ENCODE assay signal across 8 mouse cellular contexts in genomic region chr9:21196521-21197433, GRCm38 (mm10). TPM values are rescaled to one million over a fixed set of nuclear protein-coding genes. Genes with fewer than 3 reads are reported as not detected.
A peak's percentile ranks its signal among the peaks of the same experiment; 100 is the strongest.
DNase-seq lines count a peak whose midpoint lies in the region; ATAC-seq lines count a peak whose summit lies in the region.

No protein-coding gene starts in this region.

- H3K36me3 ChIP-seq in heart, embryonic 13.5 days, result peaks cover 37% of the 10 kb centered on the region
- H3K36me3 ChIP-seq in hindbrain, embryonic 10.5 days, result no peaks in the 10 kb centered on the region
- H3K36me3 ChIP-seq in limb, embryonic 12.5 days, result no peaks in the 10 kb centered on the region
- no peaks in the 10 kb centered on the region for H3K36me3 ChIP-seq in splenic B cell, adult 2 months (ENCODE audit: control insufficient read depth, insufficient read depth, low read length, poor library complexity, severe bottlenecking)

- intact Hi-C loops in heart, postnatal 10 days (cut with DNase I), result no loop called here

- H3K4me2 ChIP-seq in heart, embryonic 13.5 days, result peak overlapping the region; percentile 61
- peak overlapping the region; percentile 54 for H3K4me2 ChIP-seq in limb, embryonic 12.5 days

- peak overlapping the region; percentile 72 for H3K9ac ChIP-seq in heart, embryonic 13.5 days
- peak overlapping the region; percentile 52; the same call in 1 of the 2 replicates for H3K9ac ChIP-seq in limb, embryonic 12.5 days (replicated peaks)

- 43% methylated on average over 19 of the region's 19 CpGs for WGBS in heart, embryonic 13.5 days
- WGBS in hindbrain, embryonic 10.5 days, result 29% methylated on average over 19 of the region's 19 CpGs
- 31% methylated on average over 19 of the region's 19 CpGs for WGBS in limb, embryonic 12.5 days

- peaks cover 6% of the 10 kb centered on the region for H3K4me1 ChIP-seq in heart, embryonic 13.5 days
- peaks cover 39% of the 10 kb centered on the region for H3K4me1 ChIP-seq in hindbrain, embryonic 10.5 days (replicated peaks)
- H3K4me1 ChIP-seq in limb, embryonic 12.5 days (replicated peaks), result peaks cover 33% of the 10 kb centered on the region

- DNase-seq in heart, postnatal 10 days, result no peak
- DNase-seq in cerebellum, adult 11-12 months, result peak; percentile 74
- no peak for DNase-seq in hindbrain, embryonic 10.5 days (ENCODE audit: low spot score)
- DNase-seq in splenic B cell, adult 2 months (ENCODE audit: low read depth, low spot score), result peak; percentile 32
- no peak for DNase-seq in urinary bladder, postnatal 14 days (ENCODE audit: low spot score)
- no peak for DNase-seq in kidney, postnatal 14 days

- no peak for ATAC-seq in heart, embryonic 13.5 days (ENCODE audit: extremely low read depth, insufficient number of reproducible peaks, low FRiP score, low TSS enrichment)
- 0 out of 2 replicates have a peak, but pooled peaks have one; percentile 24 for ATAC-seq in limb, embryonic 12.5 days (ENCODE audit: insufficient number of reproducible peaks, insufficient read depth, low FRiP score, low TSS enrichment, low read depth)

- H3K9me3 ChIP-seq in heart, embryonic 13.5 days, result no peaks in the 10 kb centered on the region
- H3K9me3 ChIP-seq in hindbrain, embryonic 10.5 days, result no peaks in the 10 kb centered on the region
- H3K9me3 ChIP-seq in limb, embryonic 12.5 days, result no peaks in the 10 kb centered on the region

- H3K27ac ChIP-seq in heart, embryonic 13.5 days (replicated peaks), result no peak overlapping the region
- peak overlapping the region; percentile 79 for H3K27ac ChIP-seq in hindbrain, embryonic 10.5 days
- H3K27ac ChIP-seq in limb, embryonic 12.5 days, result no peak overlapping the region

- peak overlapping the region; percentile 36 for H3K4me3 ChIP-seq in heart, embryonic 13.5 days
- H3K4me3 ChIP-seq in hindbrain, embryonic 10.5 days, result peak overlapping the region; percentile 45
- peak overlapping the region; percentile 33 for H3K4me3 ChIP-seq in limb, embryonic 12.5 days (replicated peaks)

- H3K27me3 ChIP-seq in heart, embryonic 13.5 days (replicated peaks), result no peaks in the 10 kb centered on the region
- H3K27me3 ChIP-seq in hindbrain, embryonic 10.5 days (ENCODE audit: insufficient read depth, poor library complexity, severe bottlenecking), result peaks cover 7% of the 10 kb centered on the region; the same call in 1 of the 2 replicates
- H3K27me3 ChIP-seq in limb, embryonic 12.5 days, result no peaks in the 10 kb centered on the region
- H3K27me3 ChIP-seq in splenic B cell, adult 2 months (ENCODE audit: control insufficient read depth, insufficient read depth, low read length, poor library complexity, severe bottlenecking), result no peaks in the 10 kb centered on the region

RNA-seq across cellular contexts. Expression of gene Pde4a, which starts 31.3 kb away (rescaled TPM):
- polyA plus RNA-seq in heart, embryonic 13.5 days (2015; fragmentation: Nextera tagmentation; extraction: Ambion mirVana), result 9.5 and 11.3 TPM in 2 replicates
- 10 to 100 TPM; 21.3 to 28.2 TPM for total RNA-seq in heart, postnatal 10 days (2021)
- 3.7 and 6.5 TPM in 2 replicates for polyA plus RNA-seq in hindbrain, embryonic 10.5 days (2016; fragmentation: Nextera tagmentation; extraction: Ambion mirVana)
- polyA plus RNA-seq in limb, embryonic 12.5 days (2016; fragmentation: Nextera tagmentation; extraction: Ambion mirVana), result 4.8 and 5.6 TPM in 2 replicates

RNA-seq across cellular contexts. Expression of gene Keap1, which starts 42.4 kb away (rescaled TPM):
- polyA plus RNA-seq in heart, embryonic 13.5 days (2015; fragmentation: Nextera tagmentation; extraction: Ambion mirVana), result 51.1 and 52.7 TPM in 2 replicates
- 10 to 100 TPM; 38.5 to 39.5 TPM for total RNA-seq in heart, postnatal 10 days (2021)
- polyA plus RNA-seq in hindbrain, embryonic 10.5 days (2016; fragmentation: Nextera tagmentation; extraction: Ambion mirVana), result 46.5 and 50.0 TPM in 2 replicates
- polyA plus RNA-seq in limb, embryonic 12.5 days (2016; fragmentation: Nextera tagmentation; extraction: Ambion mirVana), result 64.7 and 65.2 TPM in 2 replicates

RNA-seq across cellular contexts. Expression of gene Cdc37, which starts 47.0 kb away (rescaled TPM):
- polyA plus RNA-seq in heart, embryonic 13.5 days (2015; fragmentation: Nextera tagmentation; extraction: Ambion mirVana), result 222 and 230 TPM in 2 replicates
- 100 to 1,000 TPM; 167 to 169 TPM for total RNA-seq in heart, postnatal 10 days (2021)
- polyA plus RNA-seq in hindbrain, embryonic 10.5 days (2016; fragmentation: Nextera tagmentation; extraction: Ambion mirVana), result 333 and 374 TPM in 2 replicates
- polyA plus RNA-seq in limb, embryonic 12.5 days (2016; fragmentation: Nextera tagmentation; extraction: Ambion mirVana), result 338 and 357 TPM in 2 replicates

RNA-seq across cellular contexts. Expression of gene S1pr5, which starts 51.5 kb away (rescaled TPM):
- polyA plus RNA-seq in heart, embryonic 13.5 days (2015; fragmentation: Nextera tagmentation; extraction: Ambion mirVana), result 0.07 and 0.11 TPM in 2 replicates
- total RNA-seq in heart, postnatal 10 days (2021), result under 1 TPM; 0.41 to 0.50 TPM
- polyA plus RNA-seq in hindbrain, embryonic 10.5 days (2016; fragmentation: Nextera tagmentation; extraction: Ambion mirVana), result 0.20 and 0.35 TPM in 2 replicates
- polyA plus RNA-seq in limb, embryonic 12.5 days (2016; fragmentation: Nextera tagmentation; extraction: Ambion mirVana), result 0.31 and 0.63 TPM in 2 replicates

Comparison
In these comparisons a context has a peak if more than half of its experiments do, and no peak if none do; other contexts are left out.
1. DNase-seq: peak in cerebellum, adult 11-12 months (single experiment) and splenic B cell, adult 2 months (single experiment); none in heart, postnatal 10 days (0 of 2), hindbrain, embryonic 10.5 days (single experiment), urinary bladder, postnatal 14 days (single experiment) and kidney, postnatal 14 days (single experiment).
2. Peak in every context shown above with its lines, with median percentiles within 50 percentile points of each other: H3K4me3 ChIP-seq.